Mouse (Mus musculus) kidney, adult 2 months (tissue): ENCODE data around the gene 5330417C22Rik.

ENCODE experiments used
- CTCF ChIP-seq: fragments of 200-500 bp; conservative IDR thresholded peaks from 2 replicates; pipeline ENCODE4 v1.5.1; 2011; ENCODE audit warnings: low read depth, mild to moderate bottlenecking, control low read depth, low read length, moderate library complexity, mixed read lengths; ENCODE audit not compliant: insufficient read depth, insufficient read length
- POLR2A ChIP-seq: fragments of 200-500 bp; IDR thresholded peaks from one replicate; pipeline ENCODE4 v1.6.1; 2011; ENCODE audit warnings: low read depth, low read length, control low read depth

DNA sequence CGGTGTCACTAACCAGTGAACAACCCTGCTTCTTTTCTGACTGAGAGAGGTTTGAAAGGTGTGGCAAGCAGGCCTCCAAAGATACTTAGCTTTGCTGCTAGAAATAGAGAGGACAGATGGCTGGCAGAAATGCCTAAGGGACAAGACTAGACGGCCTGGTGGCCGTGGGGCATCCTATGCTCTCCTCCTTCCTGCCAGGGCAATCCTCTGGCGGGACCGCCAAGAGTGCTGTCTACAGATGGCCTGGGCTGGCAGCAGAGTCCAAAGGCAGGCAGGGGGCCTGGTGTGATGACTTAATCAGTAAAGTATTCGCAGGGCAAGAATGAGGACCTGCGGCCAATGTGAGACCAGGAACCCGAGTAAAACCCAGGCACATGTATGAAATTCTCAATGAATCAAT lies 36.5 kb downstream of the 5330417C22Rik start:
- no peak for TF ChIP-seq CTCF
- TF ChIP-seq POLR2A: no peak
